Mouse (Mus musculus): ENCODE measurements around the gene Vkorc1l1. TPM values are rescaled to one million over a fixed set of nuclear protein-coding genes. Genes with fewer than 3 reads are reported as not detected.
"Not testable (repeated sequence)": the region's sequence is repeated elsewhere in the genome, so short reads cannot be mapped to it uniquely, and the experiment has no call there.

The Vkorc1l1 gene
- total and polyA plus RNA-seq, 2 experiments from 2014 or later: 22.0 to 52.8 TPM

GRCm38 (mm10) chr5:129924820-129925452, 16.8 kb upstream of the Vkorc1l1 start:
- H3K36me3 ChIP-seq (ENCODE audit: insufficient read depth): no peaks in the 10 kb centered on the region
- no peak overlapping the region for H3K27ac ChIP-seq (ENCODE audit: low read depth, low read length)
- ATAC-seq: no peak
- no peak overlapping the region for H3K4me3 ChIP-seq (ENCODE audit: low read depth, low read length)
- 89% methylated on average over 8 of the region's 8 CpGs for WGBS
- H3K9ac ChIP-seq: no peak overlapping the region
- no peaks in the 10 kb centered on the region for H3K4me1 ChIP-seq (ENCODE audit: insufficient read depth)
- no peak for DNase-seq
- no peak for TF ChIP-seq CTCF (IDR thresholded peaks at IDR 0.05; ENCODE audit: low read depth)
- H3K27me3 ChIP-seq (ENCODE audit: insufficient read depth, low read length): no peaks in the 10 kb centered on the region
- no peak overlapping the region for H3K4me2 ChIP-seq (ENCODE audit: low read depth)
- H3K9me3 ChIP-seq (ENCODE audit: low read length): no peaks in the 10 kb centered on the region

GRCm38 (mm10) chr5:129925933-129926332, 15.8 kb upstream of the Vkorc1l1 start:
- Histone ChIP-seq H3K36me3 (ENCODE audit: insufficient read depth) (no peaks in the 10 kb centered on the region), H3K4me1 (ENCODE audit: insufficient read depth) (no peaks in the 10 kb centered on the region), H3K9ac (no peak overlapping the region), H3K4me2 (ENCODE audit: low read depth) (no peak overlapping the region), H3K27ac (ENCODE audit: low read depth, low read length) (no peak overlapping the region), H3K27me3 (ENCODE audit: insufficient read depth, low read length) (no peaks in the 10 kb centered on the region), H3K4me3 (ENCODE audit: low read depth, low read length) (no peak overlapping the region), H3K9me3 (ENCODE audit: low read length) (no peaks in the 10 kb centered on the region)
- no peak for TF ChIP-seq CTCF (IDR thresholded peaks at IDR 0.05; ENCODE audit: low read depth)
- ATAC-seq (no peak), DNase-seq (no peak)
- 82% methylated on average over 5 of the region's 5 CpGs for WGBS

- no peak for DNase-seq
Measured at GRCm38 (mm10) chr5:129929924-129930855, 11.6 kb upstream of the Vkorc1l1 start.

GRCm38 (mm10) chr5:129936941-129937340, 4.8 kb upstream of the Vkorc1l1 start:
- H3K4me2 ChIP-seq (ENCODE audit: low read depth): no peak overlapping the region
- H3K27ac ChIP-seq (ENCODE audit: low read depth, low read length): no peak overlapping the region
- DNase-seq (no peak), ATAC-seq (no peak)
- no peak overlapping the region for H3K4me3 ChIP-seq (ENCODE audit: low read depth, low read length)
- WGBS: 12% methylated on average over 4 of the region's 4 CpGs
- H3K36me3 ChIP-seq (ENCODE audit: insufficient read depth): no peaks in the 10 kb centered on the region
- no peaks in the 10 kb centered on the region for H3K4me1 ChIP-seq (ENCODE audit: insufficient read depth)
- H3K27me3 ChIP-seq (ENCODE audit: insufficient read depth, low read length): no peaks in the 10 kb centered on the region
- no peak for TF ChIP-seq CTCF (IDR thresholded peaks at IDR 0.05; ENCODE audit: low read depth)
- H3K9me3 ChIP-seq (ENCODE audit: low read length): no peaks in the 10 kb centered on the region
- no peak overlapping the region for H3K9ac ChIP-seq

More at GRCm38 (mm10) chr5:129929924-129930855, 11.6 kb upstream of the Vkorc1l1 start:
- 39% methylated on average over 9 of the region's 9 CpGs for WGBS
- TF ChIP-seq CTCF (IDR thresholded peaks at IDR 0.05; ENCODE audit: low read depth): no peak
- Histone ChIP-seq H3K9me3 (ENCODE audit: low read length) (no peaks in the 10 kb centered on the region), H3K36me3 (ENCODE audit: insufficient read depth) (no peaks in the 10 kb centered on the region), H3K27me3 (ENCODE audit: insufficient read depth, low read length) (no peaks in the 10 kb centered on the region), H3K4me3 (ENCODE audit: low read depth, low read length) (no peak overlapping the region), H3K4me2 (ENCODE audit: low read depth) (no peak overlapping the region), H3K27ac (ENCODE audit: low read depth, low read length) (no peak overlapping the region), H3K9ac (no peak overlapping the region), H3K4me1 (ENCODE audit: insufficient read depth) (no peaks in the 10 kb centered on the region)
- no peak for ATAC-seq

- H3K4me3 ChIP-seq (ENCODE audit: low read depth, low read length): no peak overlapping the region
- H3K27ac ChIP-seq (ENCODE audit: low read depth, low read length): no peak overlapping the region
- no peaks in the 10 kb centered on the region for H3K27me3 ChIP-seq (ENCODE audit: insufficient read depth, low read length)
- no peak overlapping the region for H3K4me2 ChIP-seq (ENCODE audit: low read depth)
- H3K9me3 ChIP-seq (ENCODE audit: low read length): no peaks in the 10 kb centered on the region
- H3K36me3 ChIP-seq (ENCODE audit: insufficient read depth): no peaks in the 10 kb centered on the region
- H3K4me1 ChIP-seq (ENCODE audit: insufficient read depth): 0 out of 2 replicates have a peak, but pooled peaks cover 3% of the 10 kb centered on the region
- DNase-seq: no peak
- TF ChIP-seq CTCF (IDR thresholded peaks at IDR 0.05; ENCODE audit: low read depth): no peak
- no peak overlapping the region for H3K9ac ChIP-seq
- ATAC-seq: no peak
- 58% methylated on average over 2 of the region's 2 CpGs for WGBS
Measured at GRCm38 (mm10) chr5:129940281-129940680, 1.5 kb upstream of the Vkorc1l1 start.

- no peak for TF ChIP-seq CTCF (IDR thresholded peaks at IDR 0.05; ENCODE audit: low read depth)
- no peaks in the 10 kb centered on the region for H3K27me3 ChIP-seq (ENCODE audit: insufficient read depth, low read length)
- H3K4me3 ChIP-seq (ENCODE audit: low read depth, low read length): peak overlapping the region; percentile 74
- no peaks in the 10 kb centered on the region for H3K36me3 ChIP-seq (ENCODE audit: insufficient read depth)
- peak overlapping the region; percentile 48 for H3K4me2 ChIP-seq (ENCODE audit: low read depth)
- H3K27ac ChIP-seq (ENCODE audit: low read depth, low read length): peak overlapping the region; percentile 59
- ATAC-seq (peak; percentile 58), DNase-seq (no peak)
- peak overlapping the region; percentile 73 for H3K9ac ChIP-seq
- WGBS: 8% methylated on average over 9 of the region's 9 CpGs
- no peaks in the 10 kb centered on the region for H3K9me3 ChIP-seq (ENCODE audit: low read length)
- H3K4me1 ChIP-seq (ENCODE audit: insufficient read depth): 0 out of 2 replicates have a peak, but pooled peaks cover 3% of the 10 kb centered on the region
Measured at GRCm38 (mm10) chr5:129940736-129941494, 855 bp upstream of the Vkorc1l1 start.

- H3K4me3 ChIP-seq (ENCODE audit: low read depth, low read length): peak overlapping the region; percentile 74
- 1% methylated on average over 46 of the region's 82 CpGs for WGBS
- H3K36me3 ChIP-seq (ENCODE audit: insufficient read depth); H3K9me3 ChIP-seq (ENCODE audit: low read length); H3K27me3 ChIP-seq (ENCODE audit: insufficient read depth, low read length); H3K4me1 ChIP-seq (ENCODE audit: insufficient read depth): not testable (repeated sequence)
- ATAC-seq (peak; percentile 37), DNase-seq (peak; percentile 21)
- H3K9ac ChIP-seq: peak overlapping the region; percentile 73
- H3K4me2 ChIP-seq (ENCODE audit: low read depth): peak overlapping the region; percentile 81
- H3K27ac ChIP-seq (ENCODE audit: low read depth, low read length): peak overlapping the region; percentile 59; the same call in 1 of the 2 replicates
Measured at GRCm38 (mm10) chr5:129942073-129942939, 536 bp downstream of the Vkorc1l1 start.
